Mouse (Mus musculus) stomach, embryonic 14.5 days (tissue): ENCODE data around the gene Srrt. TPM values are rescaled to one million over a fixed set of nuclear protein-coding genes. Genes with fewer than 3 reads are reported as not detected.

Experiments used
- ATAC-seq: fragments of 200-750 bp; cut with Nextera tagmentation; 2 replicates; pipeline ENCODE4 v1.8.0; 2017; ENCODE audit warnings: low read depth, moderate TSS enrichment; ENCODE audit not compliant: insufficient number of reproducible peaks, insufficient read depth, low FRiP score
- H3K27ac ChIP-seq: fragments of 300-500 bp; sonication (generic); 2 replicates; pipeline ENCODE4 v1.5.1; 2014; ENCODE audit warnings: mild to moderate bottlenecking, low read length, moderate library complexity, mixed read lengths
- H3K27me3 ChIP-seq: fragments of 300-500 bp; sonication (generic); 2 replicates; pipeline ENCODE4 v1.6.1; 2014; ENCODE audit warnings: low read length, control low read depth, mixed read lengths; ENCODE audit not compliant: control insufficient read depth, insufficient read depth
- H3K36me3 ChIP-seq: fragments of 300-500 bp; sonication (generic); 2 replicates; pipeline ENCODE4 v1.6.1; 2014; ENCODE audit warnings: mild to moderate bottlenecking, control low read depth, low read length, moderate library complexity, mixed read lengths; ENCODE audit not compliant: control insufficient read depth, insufficient read depth
- H3K4me1 ChIP-seq: fragments of 300-500 bp; sonication (generic); 2 replicates; pipeline ENCODE4 v1.6.1; 2014; ENCODE audit warnings: low read length, control low read depth, mixed read lengths; ENCODE audit not compliant: control insufficient read depth, insufficient read depth
- H3K4me2 ChIP-seq: fragments of 300-500 bp; sonication (generic); replicated peaks from 2 replicates; pipeline ENCODE4 v1.6.1; 2014; ENCODE audit warnings: low read depth, low read length, control low read depth
- H3K4me3 ChIP-seq: fragments of 300-500 bp; sonication (generic); 2 replicates; pipeline ENCODE4 v1.5.1; 2014; ENCODE audit warnings: low read depth, low read length, control low read depth
- H3K9ac ChIP-seq: fragments of 300-500 bp; sonication (generic); replicated peaks from 2 replicates; pipeline ENCODE4 v1.6.1; 2014; ENCODE audit warnings: low read depth, mild to moderate bottlenecking, control low read depth, low read length, moderate library complexity, mixed read lengths
- H3K9me3 ChIP-seq: fragments of 300-500 bp; sonication (generic); 2 replicates; pipeline ENCODE4 v1.6.1; 2016; ENCODE audit warnings: low read depth, low read length, control low read depth; ENCODE audit not compliant: control insufficient read depth
- WGBS: fragments of 180-500 bp; shearing (Covaris S2); extraction: QIAGEN DNeasy Blood & Tissue Kit; methylation state at CpG from one replicate; pipeline ENCODE4 v1.1.7; 2014; 5-methylcytosine and 5-hydroxymethylcytosine counted together
- polyA plus RNA-seq: library from polyadenylated mRNA; unstranded; fragments of >200 nt; fragmentation: Nextera tagmentation; extraction: Ambion mirVana; gene quantifications from 2 replicates; pipeline ENCODE4 v1.2.1, GENCODE M21; 2014

Srrt gene
- polyA plus RNA-seq, 1 experiment from 2014 or later, result 111 TPM

- Histone ChIP-seq H3K4me2 (no peak overlapping the region; the same call in 1 of the 2 replicates), H3K27ac (no peak overlapping the region; the same call in 1 of the 2 replicates), H3K36me3 (no peaks in the 10 kb centered on the region), H3K9ac (no peak overlapping the region), H3K4me3 (no peak overlapping the region), H3K27me3 (no peaks in the 10 kb centered on the region), H3K9me3 (no peaks in the 10 kb centered on the region), H3K4me1 (peaks cover 11% of the 10 kb centered on the region)
- WGBS, result 70% methylated on average over 6 of the region's 6 CpGs
- ATAC-seq, result no peak
Observed at GRCm38 (mm10) chr5:137340222-137340621, 32.7 kb upstream of the Srrt start.

- peak overlapping the region; percentile 47; the same call in 1 of the 2 replicates for H3K9ac ChIP-seq
- peak; percentile 57; the same call in 1 of the 2 replicates for ATAC-seq
- H3K4me3 ChIP-seq, result peak overlapping the region; percentile 39
- H3K27ac ChIP-seq, result peak overlapping the region; percentile 71; the same call in 1 of the 2 replicates
- peak overlapping the region; percentile 77 for H3K4me2 ChIP-seq
- WGBS, result 12% methylated on average over 22 of the region's 22 CpGs
- H3K9me3 ChIP-seq, result no peaks in the 10 kb centered on the region
- no peaks in the 10 kb centered on the region for H3K27me3 ChIP-seq
- H3K36me3 ChIP-seq, result no peaks in the 10 kb centered on the region
- H3K4me1 ChIP-seq, result peaks cover 11% of the 10 kb centered on the region
Observed at GRCm38 (mm10) chr5:137339290-137339979, 32.0 kb upstream of the Srrt start.

- WGBS, result 2% methylated on average over 11 of the region's 11 CpGs
- H3K36me3 ChIP-seq, result no peaks in the 10 kb centered on the region
- ATAC-seq, result no peak
- peak overlapping the region; percentile 47 for H3K9ac ChIP-seq
- peaks cover 11% of the 10 kb centered on the region for H3K4me1 ChIP-seq
- H3K9me3 ChIP-seq, result no peaks in the 10 kb centered on the region
- H3K27ac ChIP-seq, result peak overlapping the region; percentile 58
- peak overlapping the region; percentile 39 for H3K4me3 ChIP-seq
- no peaks in the 10 kb centered on the region for H3K27me3 ChIP-seq
- peak overlapping the region; percentile 77 for H3K4me2 ChIP-seq
Observed at GRCm38 (mm10) chr5:137338663-137339289, 31.3 kb upstream of the Srrt start.

GRCm38 (mm10) chr5:137338256-137338655, 30.8 kb upstream of the Srrt start:
- Histone ChIP-seq H3K36me3 (no peaks in the 10 kb centered on the region), H3K4me1 (peaks cover 11% of the 10 kb centered on the region), H3K4me3 (peak overlapping the region; percentile 39), H3K27me3 (no peaks in the 10 kb centered on the region), H3K27ac (peak overlapping the region; percentile 58), H3K4me2 (peak overlapping the region; percentile 77), H3K9me3 (no peaks in the 10 kb centered on the region), H3K9ac (peak overlapping the region; percentile 47)
- 1% methylated on average over 19 of the region's 19 CpGs for WGBS
- ATAC-seq, result peak; percentile 83

GRCm38 (mm10) chr5:137337190-137337589, 29.7 kb upstream of the Srrt start:
- H3K4me2 ChIP-seq, result no peak overlapping the region
- H3K9ac ChIP-seq, result no peak overlapping the region
- no peak for ATAC-seq
- 52% methylated on average over 8 of the region's 8 CpGs for WGBS
- H3K4me1 ChIP-seq, result peaks cover 11% of the 10 kb centered on the region
- no peak overlapping the region for H3K27ac ChIP-seq
- no peaks in the 10 kb centered on the region for H3K36me3 ChIP-seq
- no peaks in the 10 kb centered on the region for H3K27me3 ChIP-seq
- no peak overlapping the region for H3K4me3 ChIP-seq
- H3K9me3 ChIP-seq, result no peaks in the 10 kb centered on the region

GRCm38 (mm10) chr5:137335066-137335465, 27.6 kb upstream of the Srrt start:
- WGBS, result 70% methylated on average over 6 of the region's 6 CpGs
- Histone ChIP-seq H3K9ac (no peak overlapping the region), H3K36me3 (no peaks in the 10 kb centered on the region), H3K9me3 (no peaks in the 10 kb centered on the region), H3K4me1 (peaks cover 11% of the 10 kb centered on the region), H3K27me3 (no peaks in the 10 kb centered on the region), H3K4me2 (no peak overlapping the region), H3K27ac (no peak overlapping the region), H3K4me3 (no peak overlapping the region)
- ATAC-seq, result no peak

GRCm38 (mm10) chr5:137334317-137334716, 26.8 kb upstream of the Srrt start:
- no peak overlapping the region for H3K27ac ChIP-seq
- H3K4me2 ChIP-seq, result peak overlapping the region; percentile 90
- no peaks in the 10 kb centered on the region for H3K27me3 ChIP-seq
- peak overlapping the region; percentile 63; the same call in 1 of the 2 replicates for H3K4me3 ChIP-seq
- H3K9ac ChIP-seq, result no peak overlapping the region
- WGBS, result 45% methylated on average over 10 of the region's 10 CpGs
- H3K9me3 ChIP-seq, result no peaks in the 10 kb centered on the region
- ATAC-seq, result no peak
- H3K36me3 ChIP-seq, result no peaks in the 10 kb centered on the region
- peaks cover 6% of the 10 kb centered on the region; the same call in 1 of the 2 replicates for H3K4me1 ChIP-seq

GRCm38 (mm10) chr5:137333512-137334174, 26.2 kb upstream of the Srrt start, which contains the start of gene Slc12a9:
TSS of gene Slc12a9 (minus strand) at chr5:137333597.
- Histone ChIP-seq H3K9ac (peak within 1 kb of the TSS; percentile 52; the same call in 1 of the 2 replicates), H3K27ac (peak within 1 kb of the TSS; percentile 33; the same call in 1 of the 2 replicates), H3K4me3 (peak within 1 kb of the TSS; percentile 63), H3K4me2 (peak within 1 kb of the TSS; percentile 90), H3K27me3 (no peaks in the 10 kb centered on the region), H3K36me3 (no peaks in the 10 kb centered on the region), H3K9me3 (no peaks in the 10 kb centered on the region), H3K4me1 (no peaks in the 10 kb centered on the region; the same call in 1 of the 2 replicates)
- WGBS, result under 1% methylated on average over 44 of the region's 44 CpGs
- ATAC-seq, result peak; percentile 82
